Mouse (Mus musculus) cerebellum, adult 8-10 months (tissue): ENCODE measurements around the gene Lrch1.
A peak's percentile ranks its signal among the peaks of the same experiment; 100 is the strongest.

Experiments
- DNase-seq: peaks from one replicate; pipeline ENCODE4 v3.0.0; 2022

Gene Lrch1

DNA sequence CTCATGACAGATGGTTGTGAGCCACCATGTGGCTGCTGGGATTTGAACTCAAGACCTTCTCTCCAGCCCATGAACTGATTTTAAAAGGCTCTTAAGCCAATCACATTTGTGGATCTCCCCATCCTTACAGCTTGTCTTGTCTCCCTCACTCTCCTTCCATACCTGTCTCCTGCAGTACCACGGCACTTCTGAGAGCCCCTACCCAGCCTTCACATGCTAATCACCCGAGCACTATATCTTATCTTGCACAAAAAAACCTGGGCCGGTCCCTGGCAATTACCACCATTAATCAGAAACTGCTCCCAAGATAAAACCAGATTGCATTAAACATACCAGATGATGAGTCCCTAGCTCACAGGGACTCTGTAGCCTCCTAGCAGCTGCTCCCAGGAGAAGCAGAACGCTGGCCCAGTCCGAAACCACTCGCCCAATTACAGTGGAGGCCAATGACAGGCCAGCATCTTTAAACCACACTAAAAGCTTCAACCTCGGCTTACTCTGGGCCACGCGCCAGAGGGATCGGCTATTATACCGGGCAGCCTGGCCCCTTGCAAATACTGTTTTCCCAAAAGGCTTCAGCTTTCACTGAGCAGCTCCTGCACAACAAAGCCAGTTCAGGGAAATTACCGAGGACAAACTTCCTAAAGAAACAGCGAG lies 63.5 kb downstream of the Lrch1 start:
- peak; percentile 36 for DNase-seq

DNA sequence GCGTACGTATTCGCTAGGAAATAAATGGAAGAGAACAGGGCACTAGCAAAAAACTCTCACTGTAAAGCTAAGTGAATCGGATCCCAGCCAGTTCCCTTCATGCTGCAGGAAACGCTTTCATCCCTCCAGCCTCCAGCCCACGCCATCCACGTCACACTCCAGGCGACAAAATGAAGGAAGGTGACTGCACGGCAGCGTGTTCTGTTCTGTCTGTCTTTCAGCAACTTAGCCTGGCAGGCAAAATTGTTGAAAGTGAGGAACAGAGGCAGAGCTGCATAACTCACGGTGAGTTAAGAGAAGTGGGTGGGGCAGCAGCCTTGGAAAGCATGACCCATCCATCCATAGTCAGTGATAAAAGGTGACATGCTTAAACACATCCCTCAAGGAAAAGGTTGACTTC lies 64.5 kb downstream of the Lrch1 start:
- no peak for DNase-seq

- DNase-seq = no peak
These were observed 64.9 kb downstream of the Lrch1 start for GRCm38 (mm10) chr14:74882754-74883153.

GRCm38 (mm10) chr14:74880868-74881267 lies 66.8 kb downstream of the Lrch1 start:
- DNase-seq = no peak

GRCm38 (mm10) chr14:74879480-74879879 lies 68.2 kb downstream of the Lrch1 start:
- DNase-seq = no peak

DNA sequence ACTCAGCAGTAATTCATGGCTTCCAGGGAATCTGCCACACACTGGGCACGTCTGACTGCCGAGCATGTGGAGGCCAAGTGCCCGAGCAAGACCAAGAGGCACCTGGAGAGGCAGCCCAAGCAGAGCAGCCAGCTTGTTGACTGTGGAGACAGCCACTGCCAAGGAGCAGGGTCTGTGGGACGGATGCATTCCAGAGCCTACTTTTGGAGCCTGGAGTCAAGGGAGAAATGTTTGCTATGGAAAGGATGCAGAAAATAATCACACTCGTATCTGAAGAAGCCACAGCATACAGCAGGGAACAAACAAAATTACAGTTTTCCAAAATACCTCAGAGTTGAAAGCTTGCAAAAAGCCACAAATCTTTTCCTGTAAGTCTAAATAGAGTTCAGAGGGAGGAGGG lies 70.4 kb downstream of the Lrch1 start:
- DNase-seq = no peak

- DNase-seq = peak; percentile 33
These were observed 76.5 kb downstream of the Lrch1 start for GRCm38 (mm10) chr14:74871220-74871619.

DNA sequence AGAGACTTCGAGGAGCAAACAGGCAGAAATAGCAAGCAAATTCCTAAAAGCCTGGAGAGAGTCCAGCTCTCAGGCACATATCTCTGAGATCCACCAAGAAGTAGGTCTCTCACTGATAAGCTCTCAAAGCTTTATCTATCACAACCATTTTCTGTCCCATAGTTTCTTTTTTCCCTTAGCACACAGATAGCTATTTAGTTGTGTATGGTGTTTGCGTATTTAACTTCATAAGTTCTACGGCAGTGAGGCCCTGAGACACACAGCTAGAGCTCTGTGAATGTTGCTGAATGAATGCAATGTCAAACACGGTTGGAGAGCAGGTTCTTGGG lies 78.8 kb downstream of the Lrch1 start:
- no peak for DNase-seq

DNA sequence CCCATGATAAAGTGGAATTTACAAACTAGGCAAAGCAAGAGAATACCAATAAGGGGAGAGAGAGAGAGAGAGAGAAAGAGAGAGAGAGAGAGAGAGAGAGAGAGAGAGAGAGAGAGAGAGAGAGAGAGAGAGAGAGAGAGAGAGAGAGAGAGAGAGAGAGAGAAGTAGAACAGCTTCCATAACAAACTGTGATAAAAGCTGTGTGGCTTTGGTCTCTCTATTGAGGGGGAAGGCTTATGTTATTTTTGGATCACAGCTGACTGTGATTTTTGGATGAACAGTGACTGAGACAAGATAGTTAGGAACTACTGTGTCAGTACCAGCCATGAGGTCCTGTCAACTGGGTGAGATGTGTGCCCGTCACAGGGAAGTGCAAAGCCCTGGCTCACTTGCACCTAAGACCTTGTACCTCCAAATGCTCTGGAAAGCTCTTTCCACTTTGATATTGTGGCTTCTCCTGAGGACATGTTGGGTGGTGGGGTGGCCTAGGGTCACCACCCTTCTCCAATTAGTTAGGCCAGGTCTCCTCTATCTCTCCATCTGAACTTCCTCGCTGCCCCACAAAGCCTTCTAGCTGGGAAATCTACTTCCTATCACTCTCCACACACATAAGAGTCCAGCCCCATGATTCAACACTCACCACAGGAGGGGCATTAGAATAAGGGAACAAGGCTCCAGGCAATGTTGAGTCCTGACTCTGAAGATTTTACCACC lies 79.3 kb downstream of the Lrch1 start:
- no peak for DNase-seq

GRCm38 (mm10) chr14:74867076-74868042 lies 80.3 kb downstream of the Lrch1 start:
- DNase-seq = no peak

DNA sequence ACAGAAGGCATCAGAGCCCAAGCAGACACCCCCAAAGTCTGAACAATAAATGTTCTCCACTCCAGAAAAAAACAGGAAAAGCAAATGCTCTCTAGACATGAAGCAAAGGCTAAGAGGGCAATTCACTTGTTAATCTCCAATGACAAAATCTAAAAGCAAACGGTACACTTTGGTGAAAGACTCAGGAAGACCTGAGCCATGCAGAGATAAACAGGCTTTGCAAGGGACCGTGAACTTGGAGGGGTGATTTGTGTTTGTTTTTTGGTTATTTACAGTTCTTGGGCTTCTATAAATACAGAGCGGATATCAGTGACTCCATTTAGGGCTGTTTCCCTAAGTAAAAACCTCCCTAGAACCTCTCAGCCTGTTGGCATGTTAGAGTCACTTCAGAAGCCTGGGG lies 81.9 kb downstream of the Lrch1 start:
- no peak for DNase-seq

GRCm38 (mm10) chr14:74864805-74865483 lies 82.7 kb downstream of the Lrch1 start:
- DNase-seq = no peak

DNA sequence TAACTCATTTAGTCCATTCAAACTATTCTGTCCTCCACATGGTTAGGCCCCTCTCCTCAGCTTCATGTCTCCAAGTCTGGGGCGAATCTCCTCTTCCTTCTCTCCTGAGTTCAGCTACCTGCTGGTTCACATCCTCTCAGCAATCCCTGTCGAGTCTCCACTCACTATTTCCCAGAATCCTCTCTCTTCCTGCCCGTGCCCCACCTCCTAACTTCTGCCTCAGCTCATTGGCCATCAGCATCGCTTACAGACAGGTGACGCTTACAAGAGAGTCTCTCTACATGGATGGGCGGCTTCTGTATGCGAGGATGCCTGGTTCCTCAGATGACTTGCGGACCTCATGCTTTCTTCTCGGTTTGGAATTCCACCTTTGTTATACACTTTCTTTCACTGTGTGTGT lies 86.2 kb downstream of the Lrch1 start:
- no peak for DNase-seq

- no peak for DNase-seq
These were observed 88.5 kb downstream of the Lrch1 start for GRCm38 (mm10) chr14:74859154-74859553.

DNA sequence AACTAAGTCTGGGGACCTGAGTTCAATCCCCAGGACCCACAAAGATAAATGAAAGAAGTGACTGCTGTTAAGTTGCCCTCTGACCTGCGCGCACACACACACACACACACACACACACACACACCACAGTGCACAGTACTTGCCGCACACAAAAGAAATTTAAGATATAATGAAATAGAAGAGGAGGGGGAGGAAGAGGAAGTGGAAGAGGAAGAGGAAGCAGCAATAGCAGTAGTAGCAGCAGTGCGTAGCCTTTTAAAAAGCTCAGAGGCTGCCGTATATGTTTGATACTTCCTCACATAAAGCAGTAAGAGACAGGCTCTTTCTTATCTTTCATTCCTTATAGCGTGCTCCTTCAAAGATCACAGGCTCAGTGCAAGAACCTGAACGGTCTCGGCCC lies 92.2 kb downstream of the Lrch1 start:
- no peak for DNase-seq

GRCm38 (mm10) chr14:74853759-74854100 lies 93.9 kb downstream of the Lrch1 start:
- no peak for DNase-seq

DNA sequence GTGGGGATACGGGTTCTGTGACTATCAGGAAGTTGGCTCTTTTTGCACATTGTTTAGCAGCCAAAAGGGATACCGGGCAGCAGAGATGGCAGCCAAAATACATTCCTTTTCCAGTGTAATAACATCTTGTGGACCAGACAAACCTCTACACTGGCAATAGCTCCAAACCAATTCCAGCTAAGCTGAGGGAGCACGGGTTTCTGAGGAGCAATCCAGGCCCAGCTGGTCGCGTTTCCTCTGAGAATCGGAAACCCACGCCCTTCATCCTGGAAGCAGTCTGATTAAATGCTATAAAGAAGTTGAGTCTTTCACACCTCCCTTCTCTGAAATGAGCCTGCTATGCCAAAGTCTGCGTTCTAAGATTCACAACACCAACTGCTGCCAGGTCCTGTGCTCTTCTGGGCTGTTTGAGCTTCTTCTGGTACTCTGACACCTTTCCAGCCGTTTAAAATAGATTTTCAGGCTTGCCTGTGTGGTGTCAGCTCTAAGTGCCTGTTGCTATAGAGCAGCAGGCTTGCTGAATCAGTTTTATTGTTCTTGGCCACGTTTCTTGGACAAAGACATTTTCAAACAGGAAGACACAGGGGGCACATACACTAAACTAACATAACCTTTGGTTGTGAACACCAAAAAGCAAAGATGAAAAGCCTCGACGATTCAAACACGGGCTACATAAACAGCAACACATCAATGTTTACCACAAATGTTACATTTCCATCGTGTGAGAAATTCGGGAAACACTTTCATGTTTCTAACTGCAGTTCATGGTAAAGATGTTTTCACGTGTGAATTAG lies 94.5 kb downstream of the Lrch1 start:
- no peak for DNase-seq

GRCm38 (mm10) chr14:74851866-74852265 lies 95.8 kb downstream of the Lrch1 start:
- DNase-seq = no peak

GRCm38 (mm10) chr14:74849020-74849419 lies 98.7 kb downstream of the Lrch1 start:
- DNase-seq = no peak

GRCm38 (mm10) chr14:74848224-74848623 lies 99.5 kb downstream of the Lrch1 start:
- DNase-seq = no peak

GRCm38 (mm10) chr14:74847311-74848133 lies 100.2 kb downstream of the Lrch1 start:
- DNase-seq = no peak
